Mouse (Mus musculus) lung, postnatal 0 days (tissue): ENCODE results near the gene Mtrex.

Experiments
- CTCF ChIP-seq: IDR thresholded peaks from 2 replicates; pipeline ENCODE4 v1.5.1; 2016; ENCODE audit warnings: antibody characterized with exemption, mild to moderate bottlenecking
- EP300 ChIP-seq: IDR thresholded peaks from 2 replicates; pipeline ENCODE4 v1.6.1; 2016; ENCODE audit warnings: antibody characterized with exemption, mild to moderate bottlenecking, control low read depth

GRCm38 (mm10) chr13:112909663-112910062, 17.5 kb downstream of the Mtrex start:
- TF ChIP-seq CTCF (peak; percentile 86), EP300 (no peak)
